Mouse (Mus musculus) splenic B cell, adult 2 months (primary cell): ENCODE data around the gene Gm9833.
"Not testable (repeated sequence)": the region's sequence is repeated elsewhere in the genome, so short reads cannot be mapped to it uniquely, and the experiment has no call there.

Source experiments
- DNase-seq: peaks from one replicate; pipeline ENCODE4 v3.0.0-alpha.2; 2011; ENCODE audit warnings: low read depth, low spot score
- H3K27me3 ChIP-seq: 2 replicates; pipeline ENCODE4 v1.6.1; 2012; ENCODE audit warnings: mild to moderate bottlenecking, low read length, moderate library complexity, mixed read lengths; ENCODE audit not compliant: control insufficient read depth, poor library complexity, insufficient read depth, severe bottlenecking
- H3K36me3 ChIP-seq: 2 replicates; pipeline ENCODE4 v1.6.1; 2012; ENCODE audit warnings: mild to moderate bottlenecking, low read length, moderate library complexity, mixed read lengths; ENCODE audit not compliant: control insufficient read depth, poor library complexity, insufficient read depth, severe bottlenecking

The Gm9833 gene

DNA sequence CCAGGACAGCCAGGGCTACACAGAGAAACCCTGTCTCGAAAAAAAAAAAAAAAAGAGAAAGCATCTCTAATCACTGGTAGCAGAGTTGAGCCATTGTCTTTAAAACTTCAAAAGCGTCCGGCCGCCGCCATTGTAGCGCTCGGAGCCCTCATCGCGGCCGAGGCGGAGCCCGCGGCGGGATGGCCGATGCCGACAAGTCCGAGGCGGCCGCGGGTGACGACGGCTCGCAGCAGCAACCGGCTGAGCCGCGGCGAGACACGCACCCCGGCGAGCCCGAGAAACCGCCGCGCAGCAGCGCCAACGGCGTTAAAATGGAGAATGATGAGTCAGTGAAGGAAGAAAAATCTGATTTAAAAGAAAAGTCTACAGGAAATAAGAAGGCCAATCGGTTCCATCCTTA is at the start of gene Gm9833:
Gm9833 (plus strand) TSS at position 117 of the 400 bp plus-strand sequence.
- H3K36me3 ChIP-seq, DNase-seq: not testable (repeated sequence)

DNA sequence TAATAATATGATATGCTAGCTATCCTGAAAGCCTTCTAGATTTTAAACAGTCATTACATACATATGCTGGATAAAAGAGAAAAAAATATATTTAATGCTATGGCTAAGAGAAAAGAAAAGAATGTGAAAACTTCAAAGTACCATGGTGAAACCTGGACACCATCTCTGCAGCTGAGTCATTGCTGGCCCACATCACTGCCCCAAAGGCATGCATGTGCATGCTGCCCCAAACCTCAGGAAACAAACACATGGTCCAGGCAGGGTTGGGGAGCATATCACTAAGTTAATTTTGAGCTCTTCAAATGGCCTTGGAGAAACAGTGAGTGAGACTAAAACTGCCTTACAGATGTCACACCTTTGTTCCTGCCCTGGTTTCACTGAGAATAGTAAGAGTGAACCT is 17.8 kb upstream of the Gm9833 start:
- no peak for DNase-seq
- H3K27me3 ChIP-seq = no peaks in the 10 kb centered on the region
- no peaks in the 10 kb centered on the region for H3K36me3 ChIP-seq

More for the DNA sequence above, at the start of gene Gm9833:
- H3K27me3 ChIP-seq = not testable (repeated sequence)

DNA sequence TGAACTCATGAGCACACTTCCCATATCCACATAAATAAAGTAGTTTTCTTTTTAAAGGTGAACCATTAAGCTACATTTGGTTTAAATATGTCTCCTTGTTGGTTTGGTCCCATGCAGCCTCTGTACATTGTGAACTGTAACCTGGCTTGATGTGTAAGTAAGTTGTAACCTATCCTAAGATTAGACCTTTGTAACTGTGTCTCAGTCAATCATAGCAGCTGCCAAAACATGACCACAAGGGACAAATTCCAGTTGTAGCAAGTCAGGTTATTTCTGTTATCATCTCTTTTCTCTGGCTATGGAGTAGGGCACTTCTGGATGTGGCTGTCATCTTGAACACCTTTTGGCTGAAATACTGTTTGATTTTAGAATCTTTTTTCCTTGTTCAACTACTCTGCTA is 12.1 kb upstream of the Gm9833 start:
- no peak for DNase-seq
- Histone ChIP-seq H3K36me3 (no peaks in the 10 kb centered on the region), H3K27me3 (no peaks in the 10 kb centered on the region)

DNA sequence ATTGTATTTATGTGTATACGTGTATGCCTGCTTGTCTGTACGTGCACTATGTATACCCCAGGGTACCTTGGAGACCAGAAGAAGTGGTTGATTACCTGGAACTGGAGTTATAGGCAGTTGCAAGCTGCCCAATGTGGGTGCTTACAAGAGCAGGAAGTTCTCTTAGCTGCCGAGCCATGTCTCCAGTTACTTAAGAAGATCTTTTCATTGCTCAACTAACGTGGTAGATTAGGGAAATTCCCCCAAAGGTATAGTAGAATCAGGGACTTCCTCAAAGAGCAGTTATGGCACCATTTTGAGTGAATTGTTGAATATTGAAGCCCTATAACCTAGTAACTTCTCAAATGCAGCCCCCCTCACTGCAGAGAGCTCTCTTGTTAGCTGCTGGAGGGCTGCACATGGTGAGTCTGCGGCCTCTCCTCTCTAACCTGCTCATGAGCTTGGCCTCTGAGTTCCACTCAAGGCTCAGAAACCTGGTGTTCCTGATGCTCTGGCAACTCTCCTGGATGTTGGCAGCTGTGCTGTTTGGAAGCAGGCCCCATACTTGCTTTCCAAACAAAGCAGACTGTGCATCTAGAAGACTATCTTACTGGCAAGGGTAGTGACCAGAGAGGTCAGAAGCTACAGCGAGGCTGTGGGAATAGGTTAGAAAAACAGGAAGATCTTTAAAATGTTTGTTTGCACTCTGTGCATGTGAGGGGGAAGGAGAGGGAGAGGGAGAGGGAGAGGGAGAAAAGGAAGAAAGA is 10.6 kb upstream of the Gm9833 start:
- Histone ChIP-seq H3K36me3 (no peaks in the 10 kb centered on the region), H3K27me3 (no peaks in the 10 kb centered on the region)
- peak; percentile 56 for DNase-seq

DNA sequence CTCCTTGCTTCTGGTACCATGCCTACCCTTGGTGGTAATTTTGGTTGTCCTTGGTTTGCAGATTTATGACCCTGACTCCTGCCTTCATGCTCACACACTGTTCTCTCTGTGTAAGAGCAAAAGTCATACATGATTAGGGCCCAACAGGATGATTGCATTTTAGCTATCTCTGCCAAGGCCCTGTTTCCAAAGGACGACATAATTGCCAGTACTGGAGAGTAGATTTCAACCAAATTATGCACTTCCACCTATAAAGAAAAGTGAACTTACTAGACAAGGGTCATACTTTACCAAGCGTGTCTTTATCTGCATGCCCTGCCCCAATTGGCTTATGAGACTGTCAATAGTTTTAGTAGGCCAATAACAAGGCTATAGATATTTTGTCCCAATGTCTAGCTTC is 9.8 kb upstream of the Gm9833 start:
- DNase-seq = no peak
- no peaks in the 10 kb centered on the region for H3K27me3 ChIP-seq
- no peaks in the 10 kb centered on the region for H3K36me3 ChIP-seq

DNA sequence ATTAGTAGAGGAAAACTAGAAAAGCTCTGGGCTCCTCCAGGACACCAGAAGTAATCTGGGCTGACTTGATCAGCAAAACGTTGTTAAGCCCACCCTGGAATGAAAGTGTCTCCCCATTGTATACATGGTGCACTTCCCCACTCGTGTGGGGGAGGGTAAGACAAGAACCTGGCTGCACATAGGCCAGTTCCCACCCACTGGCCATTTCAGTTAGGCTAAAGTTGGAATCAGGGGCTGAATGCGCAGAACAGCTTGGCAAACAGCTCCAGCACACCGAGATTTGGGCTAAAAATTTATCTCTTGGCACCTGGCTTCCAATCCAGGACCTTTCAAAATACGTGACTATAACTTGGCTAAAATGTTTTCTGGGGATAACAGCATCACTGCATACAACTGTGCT is 6.6 kb upstream of the Gm9833 start:
- H3K27me3 ChIP-seq = no peaks in the 10 kb centered on the region
- DNase-seq = no peak
- H3K36me3 ChIP-seq = no peaks in the 10 kb centered on the region

DNA sequence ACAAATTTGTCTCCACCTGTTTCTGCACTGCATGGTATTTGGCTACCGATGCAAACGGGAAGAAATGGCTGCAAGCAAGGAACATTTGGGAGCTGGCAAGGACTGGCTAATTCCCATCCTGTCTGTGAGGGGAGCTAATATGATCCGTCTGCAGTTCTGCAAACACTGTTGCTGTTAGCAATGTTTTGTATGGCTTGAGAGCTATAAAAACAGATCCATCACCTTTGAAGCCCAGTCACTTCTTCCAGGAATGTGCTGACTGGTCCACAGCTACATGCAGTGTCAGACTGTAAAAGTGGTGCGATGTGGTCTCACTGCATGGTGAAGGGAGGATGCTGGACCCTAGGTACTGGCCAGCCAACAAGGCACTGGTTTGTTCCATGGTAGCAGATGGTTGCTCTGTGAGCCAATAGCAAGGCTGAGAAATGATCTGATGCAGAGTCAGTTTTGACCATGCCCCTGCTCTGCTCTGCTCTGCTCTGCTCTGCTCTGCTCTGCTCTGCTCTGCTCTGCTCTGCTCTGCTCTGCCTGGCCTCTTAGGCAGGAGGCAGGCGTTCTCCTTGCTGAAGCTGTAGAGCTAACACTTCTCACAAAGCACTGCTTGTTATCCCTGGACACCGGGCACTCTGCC is 5.9 kb upstream of the Gm9833 start:
- Histone ChIP-seq H3K27me3 (no peaks in the 10 kb centered on the region), H3K36me3 (no peaks in the 10 kb centered on the region)
- DNase-seq = no peak

DNA sequence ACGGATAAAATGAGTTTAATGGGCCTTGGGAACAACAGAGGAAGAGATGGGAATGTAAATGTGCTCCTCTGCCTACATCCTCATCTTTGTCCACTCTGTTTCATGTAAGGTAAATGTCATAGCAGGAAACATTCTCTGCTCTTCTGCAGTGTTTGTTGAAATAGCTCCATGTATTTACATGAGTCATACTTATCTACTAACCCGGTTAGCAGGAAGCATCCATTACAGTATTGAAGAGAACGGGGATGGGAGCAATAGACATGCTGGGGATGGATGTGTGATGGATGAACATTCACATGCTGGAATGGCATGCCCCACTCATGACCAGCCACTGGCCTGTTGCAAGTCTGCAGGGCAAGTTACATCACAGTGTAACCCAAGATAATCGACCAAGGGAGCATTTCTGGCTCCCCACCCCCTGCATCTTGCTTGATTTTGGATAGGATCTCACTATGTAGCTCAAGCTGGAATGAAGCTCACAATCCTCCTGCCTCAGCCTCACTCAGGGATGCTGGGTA is 5.3 kb upstream of the Gm9833 start:
- no peak for DNase-seq
- Histone ChIP-seq H3K36me3 (no peaks in the 10 kb centered on the region), H3K27me3 (no peaks in the 10 kb centered on the region)

DNA sequence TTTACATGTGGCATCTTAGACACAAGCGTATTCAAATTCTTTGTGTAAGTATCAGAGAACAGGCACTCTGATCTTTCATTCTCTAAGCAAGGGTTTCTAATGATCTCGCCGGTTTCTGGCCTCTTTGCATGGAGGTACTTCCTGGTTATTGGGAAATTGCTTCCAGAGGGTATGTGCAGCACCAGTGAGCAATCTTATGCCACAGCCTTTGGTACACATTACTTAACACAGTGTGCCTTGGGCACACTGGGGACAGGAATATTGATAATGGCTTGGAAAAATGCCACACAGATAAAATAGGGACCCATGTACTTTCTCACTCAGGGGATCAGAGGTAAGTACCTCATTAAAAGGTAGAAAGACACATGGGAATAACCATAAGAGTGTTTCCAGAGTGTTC is 3.8 kb upstream of the Gm9833 start:
- DNase-seq = no peak
- H3K27me3 ChIP-seq = no peaks in the 10 kb centered on the region
- no peaks in the 10 kb centered on the region for H3K36me3 ChIP-seq

DNA sequence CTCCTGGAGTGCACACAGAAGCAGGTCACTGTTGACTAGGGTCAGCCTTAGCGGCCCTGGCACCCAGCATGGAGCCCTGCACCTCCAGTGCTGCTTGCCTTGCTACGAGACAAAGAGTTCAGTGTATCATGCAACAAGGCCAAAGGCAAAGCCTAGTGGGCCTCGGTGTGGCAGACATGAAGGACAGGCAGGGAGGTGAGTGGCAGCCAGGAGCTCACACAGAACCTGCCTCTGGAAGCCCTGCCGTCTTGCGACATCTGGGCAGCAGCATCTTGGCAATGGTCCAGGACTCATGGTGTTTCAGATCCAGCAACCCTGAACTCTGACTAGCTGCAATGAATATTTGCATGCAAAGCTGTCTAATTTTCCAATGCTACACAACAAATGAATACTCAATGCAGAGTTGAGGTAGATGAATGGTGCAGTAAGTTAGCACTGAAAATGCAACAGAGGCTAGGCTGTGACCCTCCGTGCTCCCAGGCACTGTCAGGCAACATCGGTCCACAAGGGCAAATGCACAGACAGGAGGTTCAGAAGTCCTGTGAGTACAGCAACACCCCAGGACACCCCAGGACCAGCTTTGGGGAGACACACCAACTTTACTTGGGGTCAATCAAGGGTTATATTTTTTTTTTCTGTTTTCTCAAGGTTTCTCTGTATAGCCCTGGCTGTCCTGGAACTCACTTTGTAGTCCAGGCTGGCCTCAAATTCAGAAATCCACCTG is 2.4 kb upstream of the Gm9833 start:
- H3K36me3 ChIP-seq = no peaks in the 10 kb centered on the region
- H3K27me3 ChIP-seq = no peaks in the 10 kb centered on the region
- peak; percentile 6 for DNase-seq

DNA sequence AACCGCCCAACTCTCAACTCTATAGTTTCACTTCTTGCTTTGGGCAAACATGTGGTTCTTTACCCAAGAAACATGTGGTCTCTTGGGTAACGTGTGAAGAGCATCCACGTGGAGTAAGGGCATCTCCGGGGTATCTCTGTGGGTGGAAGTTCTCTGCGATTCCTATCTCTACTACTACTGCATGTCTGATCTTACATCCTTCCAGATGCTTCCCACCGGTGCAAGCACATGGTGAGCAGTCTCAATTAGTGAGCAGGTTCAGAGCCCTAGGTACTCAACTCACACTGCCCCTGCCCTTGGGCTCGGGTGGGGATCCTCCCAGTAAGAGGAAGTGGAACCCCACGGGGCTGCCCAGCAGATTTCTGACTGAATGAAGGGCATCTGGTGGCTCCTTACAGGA is 399 bp upstream of the Gm9833 start:
- H3K27me3 ChIP-seq = no peaks in the 10 kb centered on the region
- peak; percentile 63 for DNase-seq
- no peaks in the 10 kb centered on the region for H3K36me3 ChIP-seq

DNA sequence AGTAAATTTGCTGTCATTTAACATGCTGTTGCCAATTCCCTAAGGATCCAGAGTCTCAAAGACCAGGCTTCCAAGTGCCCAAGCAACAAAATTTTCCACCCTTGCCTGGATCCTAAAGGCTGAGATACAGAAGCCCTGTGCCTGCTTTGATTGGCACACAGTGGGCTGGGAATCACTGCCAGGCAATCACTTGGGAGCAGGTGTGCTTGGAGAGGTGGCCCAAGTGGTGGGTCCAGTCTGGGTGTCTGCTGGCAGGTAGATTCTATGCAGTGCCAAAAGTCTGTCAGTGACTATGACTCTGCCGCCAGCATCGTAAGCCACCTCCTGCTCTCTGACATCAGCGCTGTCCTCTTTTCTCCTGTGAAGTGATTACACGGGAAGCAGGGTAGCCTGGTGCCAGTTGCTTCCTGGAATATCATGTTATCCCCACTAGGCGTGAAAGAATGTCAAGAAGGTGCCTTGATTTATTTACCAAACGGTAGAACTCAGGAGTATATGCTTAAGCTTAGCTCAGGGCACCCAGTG is 3.8 kb downstream of the Gm9833 start:
- Histone ChIP-seq H3K27me3 (no peaks in the 10 kb centered on the region), H3K36me3 (no peaks in the 10 kb centered on the region)
- no peak for DNase-seq

DNA sequence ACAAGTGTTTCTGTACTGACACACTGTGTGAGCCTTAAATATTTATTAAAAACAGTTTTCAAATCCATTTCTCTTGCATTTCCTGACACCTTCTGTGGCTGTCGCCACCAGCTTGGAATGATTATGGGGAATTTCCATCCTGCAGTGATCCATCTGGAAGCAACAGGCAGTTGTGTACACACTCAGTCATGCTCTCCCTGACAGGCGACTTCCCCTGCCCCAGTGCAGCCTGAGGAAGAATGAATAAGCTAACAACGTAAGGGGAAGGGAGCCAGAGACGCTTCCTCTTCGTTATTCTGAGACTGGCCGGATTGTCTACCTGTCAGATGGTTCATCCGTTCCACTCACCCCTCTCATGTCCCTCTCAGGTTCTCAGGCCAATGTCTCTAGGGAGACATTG is 4.6 kb downstream of the Gm9833 start:
- H3K27me3 ChIP-seq = no peaks in the 10 kb centered on the region
- DNase-seq = no peak
- no peaks in the 10 kb centered on the region for H3K36me3 ChIP-seq

DNA sequence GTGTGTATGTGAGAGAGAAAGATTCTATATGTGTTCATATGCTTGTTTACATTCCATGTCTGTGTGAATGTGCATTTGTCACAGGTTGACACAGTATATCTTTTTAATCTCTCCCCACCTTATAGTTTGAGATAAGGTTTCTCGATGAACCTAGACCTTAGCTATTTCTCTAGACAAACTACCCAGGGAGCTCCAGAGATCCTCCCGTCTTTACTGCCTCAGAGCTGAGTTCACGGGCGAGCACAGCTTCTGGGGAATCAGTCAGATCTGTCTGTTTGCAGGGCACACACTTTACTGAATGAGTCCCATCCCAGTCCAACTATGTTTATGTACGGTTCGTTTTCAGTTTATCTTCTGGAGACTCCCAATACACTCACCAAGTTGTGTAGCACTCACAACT is 5.0 kb downstream of the Gm9833 start:
- no peaks in the 10 kb centered on the region for H3K36me3 ChIP-seq
- no peaks in the 10 kb centered on the region for H3K27me3 ChIP-seq
- DNase-seq = no peak

DNA sequence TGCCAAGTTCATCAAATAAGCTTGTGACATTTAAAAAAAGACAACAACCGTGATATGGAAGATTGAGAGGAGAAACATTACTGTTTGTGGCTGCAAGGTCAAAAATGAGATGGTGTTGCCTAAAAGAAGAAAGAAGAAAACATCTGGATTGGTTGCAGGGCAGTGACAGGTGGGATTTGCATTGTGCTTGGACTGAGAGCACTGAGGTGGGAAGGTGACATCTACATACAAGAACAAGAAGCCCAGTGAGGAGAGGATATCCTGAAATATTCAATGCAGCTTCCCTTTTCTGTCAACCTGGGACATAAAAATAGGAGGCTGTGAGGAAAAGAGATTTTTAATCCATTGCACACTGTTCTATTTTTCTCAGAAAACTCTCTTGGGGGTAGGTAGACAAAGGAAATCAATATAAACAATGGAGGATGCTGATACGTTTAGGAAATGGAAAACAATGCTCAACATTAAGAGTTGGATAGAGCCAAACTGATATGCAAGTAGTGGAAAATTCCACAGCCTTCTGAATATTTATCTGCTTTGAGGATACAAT is 7.2 kb downstream of the Gm9833 start:
- Histone ChIP-seq H3K36me3 (no peaks in the 10 kb centered on the region), H3K27me3 (no peaks in the 10 kb centered on the region)
- no peak for DNase-seq
